Mouse (Mus musculus): Measurements from ENCODE around the gene Kmt2e. TPM values are rescaled to one million over a fixed set of nuclear protein-coding genes. Genes with fewer than 3 reads are reported as not detected.
A peak's percentile ranks its signal among the peaks of the same experiment; 100 is the strongest.

Gene Kmt2e
- total RNA-seq, 2 experiments from 2014 or later, result 90.6 to 93.1 TPM

DNA sequence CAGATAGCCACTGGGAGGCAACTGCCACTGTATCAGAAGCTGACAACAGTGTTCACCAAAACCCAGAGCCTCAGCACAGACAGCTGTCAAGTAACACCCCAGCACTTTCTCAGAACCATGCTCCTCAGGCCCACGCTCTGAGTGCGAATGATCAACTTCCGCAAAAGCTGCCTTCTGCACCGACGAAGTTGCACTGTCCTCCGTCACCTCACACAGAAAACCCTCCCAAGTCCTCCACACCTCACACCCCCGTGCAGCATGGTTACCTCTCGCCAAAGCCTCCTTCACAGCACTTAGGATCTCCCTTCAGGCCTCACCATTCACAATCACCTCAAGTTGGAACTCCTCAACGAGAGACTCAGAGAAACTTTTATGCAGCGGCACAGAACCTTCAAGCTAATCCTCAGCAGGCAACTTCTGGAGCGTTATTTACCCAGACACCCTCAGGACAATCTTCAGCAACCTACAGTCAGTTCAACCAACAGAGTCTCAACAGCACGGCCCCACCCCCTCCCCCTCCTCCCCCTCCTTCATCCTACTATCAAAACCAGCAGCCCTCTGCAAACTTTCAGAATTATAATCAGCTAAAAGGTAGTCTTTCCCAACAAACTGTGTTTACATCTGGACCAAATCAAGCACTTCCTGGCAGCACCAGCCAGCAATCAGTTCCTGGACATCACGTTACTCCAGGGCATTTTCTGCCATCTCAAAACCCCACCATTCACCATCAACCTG, 67.5 kb downstream of the Kmt2e start:
- no peak overlapping the region for H3K4me3 ChIP-seq
- DNase-seq (ENCODE audit: low spot score in 2 of 2), result no peak
- TF ChIP-seq CTCF (conservative IDR thresholded peaks at IDR 0.05), result no peak
- H3K27ac ChIP-seq, result no peak overlapping the region

DNA sequence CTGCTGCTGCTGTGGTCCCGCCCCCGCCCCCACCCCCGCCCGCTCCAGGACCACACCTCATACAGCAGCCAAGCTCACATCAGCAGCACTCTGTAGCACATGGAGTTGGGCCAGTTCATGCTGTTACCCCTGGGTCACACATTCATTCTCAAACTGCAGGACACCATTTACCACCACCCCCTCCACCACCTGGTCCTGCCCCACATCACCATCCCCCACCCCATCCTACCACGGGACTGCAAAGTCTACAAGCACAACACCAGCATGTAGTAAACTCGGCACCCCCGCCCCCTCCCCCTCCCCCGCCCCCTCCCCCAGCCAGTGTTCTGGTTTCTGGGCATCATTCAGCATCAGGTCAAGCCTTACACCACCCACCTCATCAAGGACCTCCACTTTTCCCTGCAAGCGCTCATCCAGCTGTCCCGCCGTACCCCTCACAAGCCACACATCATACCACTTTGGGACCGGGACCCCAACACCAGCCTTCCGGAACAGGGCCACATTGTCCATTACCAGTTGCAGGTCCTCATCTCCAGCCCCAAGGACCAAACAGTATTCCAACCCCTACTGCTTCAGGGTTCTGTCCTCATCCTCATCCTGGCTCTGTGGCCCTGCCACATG, 68.2 kb downstream of the Kmt2e start:
- Histone ChIP-seq H3K27ac (peak overlapping the region; percentile 34; the same call in 1 of the 2 replicates), H3K4me3 (no peak overlapping the region)
- TF ChIP-seq CTCF (conservative IDR thresholded peaks at IDR 0.05), result no peak
- no peak for DNase-seq (ENCODE audit: low spot score in 2 of 2)

DNA sequence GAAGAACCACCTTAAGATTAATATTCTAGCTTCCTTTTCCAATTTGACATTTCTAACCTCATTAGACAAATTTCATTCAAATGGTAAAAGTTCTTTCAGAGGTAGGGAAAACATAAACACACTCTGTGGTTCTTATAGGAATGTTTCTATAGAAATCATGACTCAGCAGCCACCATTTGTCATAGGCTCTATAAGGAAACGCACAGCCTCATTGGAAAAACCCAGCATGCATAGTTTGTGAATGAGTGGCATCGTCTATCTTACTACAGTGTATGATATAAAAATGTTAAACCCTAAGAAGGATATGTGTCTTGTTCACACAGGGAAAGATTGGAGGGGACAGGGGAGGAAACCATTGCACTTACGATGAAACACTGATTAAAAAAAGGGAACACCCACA, 71.3 kb downstream of the Kmt2e start:
- no peak for DNase-seq (ENCODE audit: low spot score in 2 of 2)
- no peak overlapping the region for H3K27ac ChIP-seq
- no peak for TF ChIP-seq CTCF (conservative IDR thresholded peaks at IDR 0.05)
- H3K4me3 ChIP-seq, result no peak overlapping the region

DNA sequence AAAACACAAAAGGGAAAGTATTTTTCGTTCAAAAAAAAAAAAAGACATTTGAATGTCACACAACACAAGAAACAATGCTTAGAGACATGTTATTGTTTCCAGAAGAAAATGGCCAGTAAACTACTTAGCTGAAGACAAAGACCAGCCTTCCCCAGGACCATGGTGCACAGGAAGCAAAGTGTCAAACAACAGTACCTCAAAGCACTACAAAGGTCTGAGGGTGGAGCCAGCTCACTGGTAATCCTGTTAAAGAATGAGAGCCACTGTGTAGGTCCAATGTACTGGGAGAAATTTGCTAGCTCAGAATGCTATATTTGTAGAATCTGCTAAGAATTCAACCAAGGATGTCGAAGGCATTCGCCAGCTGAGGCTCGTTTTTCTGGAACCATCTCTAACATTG, 73.0 kb downstream of the Kmt2e start:
- DNase-seq (ENCODE audit: low spot score in 2 of 2), result no peak
- no peak overlapping the region; the same call in 1 of the 2 replicates for H3K27ac ChIP-seq
- no peak overlapping the region for H3K4me3 ChIP-seq
- no peak for TF ChIP-seq CTCF (conservative IDR thresholded peaks at IDR 0.05)

DNA sequence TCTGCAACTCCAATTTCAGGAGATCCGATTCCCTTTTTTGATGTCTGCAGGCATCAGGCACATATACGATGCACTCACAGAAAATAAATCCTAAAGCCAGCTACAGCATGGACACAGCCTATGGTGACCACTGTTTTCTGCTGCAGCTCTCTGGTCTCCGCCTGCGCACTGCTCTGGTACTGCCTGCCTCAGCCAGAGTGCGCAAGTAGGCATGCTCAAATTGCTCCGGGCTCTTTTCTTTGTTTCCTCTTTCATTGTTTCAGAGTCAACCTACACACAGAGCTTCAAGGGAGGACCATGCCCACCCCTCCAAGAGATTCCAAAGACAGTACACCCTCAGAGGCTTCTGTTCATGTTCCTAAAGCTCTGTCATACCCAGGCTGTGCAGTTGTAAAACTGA, 74.4 kb downstream of the Kmt2e start:
- peak; percentile 20; the same call in 1 of the 2 replicates for TF ChIP-seq CTCF (conservative IDR thresholded peaks at IDR 0.05)
- DNase-seq (ENCODE audit: low spot score in 2 of 2), result no peak
- 0 out of 2 replicates have a peak overlapping the region, but pooled peaks have one; percentile 0 for H3K27ac ChIP-seq
- H3K4me3 ChIP-seq, result no peak overlapping the region

DNA sequence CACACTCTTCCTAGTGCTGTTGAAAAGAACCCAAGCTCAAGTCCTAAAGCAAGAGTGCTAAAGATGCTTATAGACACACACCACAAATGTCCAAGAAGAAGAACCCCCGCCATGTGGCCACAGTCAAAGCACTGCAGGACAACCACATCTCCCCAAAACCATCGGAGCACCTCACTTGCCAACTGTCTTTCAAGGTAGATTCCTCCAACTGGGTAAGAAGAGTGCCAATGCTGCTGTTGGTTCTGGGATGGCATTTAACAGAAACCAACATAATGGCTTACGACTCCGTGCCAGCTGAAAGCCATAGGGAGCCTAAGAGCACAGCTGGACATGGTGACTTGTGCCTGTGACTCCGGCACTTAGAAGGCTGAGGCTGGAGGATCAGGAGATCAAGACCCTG, 77.2 kb downstream of the Kmt2e start:
- H3K27ac ChIP-seq, result no peak overlapping the region
- no peak for DNase-seq (ENCODE audit: low spot score in 2 of 2)
- no peak for TF ChIP-seq CTCF (conservative IDR thresholded peaks at IDR 0.05)
- H3K4me3 ChIP-seq, result no peak overlapping the region

DNA sequence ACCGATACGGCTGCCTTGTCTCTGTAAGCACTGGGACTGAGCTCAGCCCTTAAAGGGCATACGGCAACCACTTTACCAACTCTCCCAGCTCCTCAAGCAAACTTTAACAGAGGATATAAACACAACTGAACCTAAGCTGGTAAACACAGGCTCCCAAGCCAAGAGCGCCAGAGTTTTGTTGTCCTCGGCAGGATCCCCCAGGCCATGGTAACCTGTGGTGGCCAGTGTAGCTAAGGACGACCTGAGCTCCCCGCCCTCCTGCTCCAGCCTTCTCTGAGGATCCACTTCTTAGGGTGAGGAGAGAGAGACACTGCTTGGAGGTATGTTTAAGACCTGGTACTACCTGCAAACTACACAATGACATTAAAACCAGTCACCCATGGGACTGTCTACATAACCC, 78.3 kb downstream of the Kmt2e start:
- no peak overlapping the region for H3K27ac ChIP-seq
- DNase-seq (ENCODE audit: low spot score in 2 of 2), result no peak
- no peak for TF ChIP-seq CTCF (conservative IDR thresholded peaks at IDR 0.05)
- H3K4me3 ChIP-seq, result no peak overlapping the region

DNA sequence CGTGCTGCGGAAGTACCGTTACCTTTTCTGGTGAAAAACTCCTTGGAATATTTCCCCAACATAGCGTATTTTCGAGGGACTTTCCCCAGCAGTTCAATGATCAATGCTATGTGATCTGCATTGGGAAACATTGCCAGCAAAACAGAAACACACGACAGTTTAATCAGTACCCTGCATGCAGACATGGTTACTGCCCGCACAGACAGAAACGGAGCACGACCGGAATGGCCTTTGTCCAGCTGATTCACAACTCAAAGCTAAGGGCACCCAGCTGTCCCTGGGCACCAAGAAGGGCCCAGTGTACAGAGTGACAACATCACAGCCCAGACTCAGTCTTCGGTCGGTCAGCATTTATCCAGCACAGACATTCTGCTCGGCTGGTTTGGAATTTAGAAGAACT, 79.2 kb downstream of the Kmt2e start:
- TF ChIP-seq CTCF (conservative IDR thresholded peaks at IDR 0.05), result no peak
- DNase-seq (ENCODE audit: low spot score in 2 of 2), result no peak
- H3K27ac ChIP-seq, result no peak overlapping the region

DNA sequence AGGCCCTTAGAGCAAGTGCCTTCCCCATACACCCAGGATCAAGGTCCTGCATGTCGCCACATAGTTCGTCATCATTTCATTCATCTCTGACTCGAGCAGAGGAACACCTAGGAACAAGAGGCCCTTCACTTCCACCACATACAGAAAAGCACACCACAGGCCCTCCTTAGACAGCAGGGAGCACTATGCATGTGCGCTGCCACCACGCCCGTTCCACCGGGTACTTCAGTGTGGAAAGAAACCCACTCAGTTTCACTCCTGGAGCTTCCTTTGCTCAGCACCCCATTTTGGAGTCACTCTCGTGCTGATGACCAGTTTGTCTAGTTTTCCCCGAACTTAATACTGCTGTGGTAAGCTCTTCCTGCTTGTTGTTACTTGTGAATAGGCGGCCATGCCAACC, 80.8 kb downstream of the Kmt2e start:
- Histone ChIP-seq H3K4me3 (no peak overlapping the region), H3K27ac (no peak overlapping the region)
- TF ChIP-seq CTCF (conservative IDR thresholded peaks at IDR 0.05), result no peak
- no peak for DNase-seq (ENCODE audit: low spot score in 2 of 2)

More for the DNA sequence above, 79.2 kb downstream of the Kmt2e start:
- H3K4me3 ChIP-seq, result no peak overlapping the region

DNA sequence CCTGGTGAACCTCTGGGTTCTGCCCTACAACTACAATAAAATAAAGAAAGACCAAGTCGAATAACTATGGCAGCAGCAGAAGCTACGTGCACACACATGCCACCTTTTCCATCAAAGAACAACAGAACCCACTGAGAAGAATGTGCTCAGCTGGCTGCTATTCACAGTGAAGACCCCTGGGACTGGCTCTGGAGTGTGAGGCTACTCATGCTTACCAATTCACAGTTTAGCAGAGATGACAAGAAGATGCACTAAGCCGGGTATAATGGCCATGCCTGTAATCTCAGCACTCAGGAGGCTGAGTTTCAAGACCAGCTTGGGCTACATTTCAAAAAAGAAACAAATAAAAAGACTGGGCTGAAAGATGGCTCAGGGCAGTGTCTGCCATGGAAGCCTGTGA, 82.7 kb downstream of the Kmt2e start:
- TF ChIP-seq CTCF (conservative IDR thresholded peaks at IDR 0.05), result no peak
- H3K27ac ChIP-seq, result peak overlapping the region; percentile 44
- H3K4me3 ChIP-seq, result no peak overlapping the region
- no peak for DNase-seq (ENCODE audit: low spot score in 2 of 2)

DNA sequence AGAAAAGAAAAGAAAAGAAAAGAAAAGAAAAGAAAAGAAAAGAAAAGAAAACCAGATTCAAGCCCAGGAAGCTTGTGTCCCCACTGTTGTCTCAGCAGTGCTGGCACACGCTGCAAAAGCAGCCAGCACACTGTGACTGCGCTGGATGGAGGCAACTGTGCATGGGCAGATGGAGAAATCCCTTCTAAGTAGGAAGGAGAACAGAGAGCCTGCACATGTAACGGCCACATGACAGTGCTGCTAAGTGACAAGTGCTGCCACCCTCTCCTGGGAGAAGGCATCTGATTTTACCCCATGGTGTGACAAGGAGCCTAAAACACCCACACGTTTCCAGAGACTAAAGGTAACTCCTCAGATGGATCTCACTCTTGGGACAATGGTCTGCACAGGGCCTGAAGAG, 83.6 kb downstream of the Kmt2e start:
- H3K4me3 ChIP-seq, result no peak overlapping the region
- TF ChIP-seq CTCF (conservative IDR thresholded peaks at IDR 0.05), result no peak
- peak overlapping the region; percentile 78 for H3K27ac ChIP-seq
- DNase-seq (ENCODE audit: low spot score in 2 of 2), result peak; percentile 53 to 60

DNA sequence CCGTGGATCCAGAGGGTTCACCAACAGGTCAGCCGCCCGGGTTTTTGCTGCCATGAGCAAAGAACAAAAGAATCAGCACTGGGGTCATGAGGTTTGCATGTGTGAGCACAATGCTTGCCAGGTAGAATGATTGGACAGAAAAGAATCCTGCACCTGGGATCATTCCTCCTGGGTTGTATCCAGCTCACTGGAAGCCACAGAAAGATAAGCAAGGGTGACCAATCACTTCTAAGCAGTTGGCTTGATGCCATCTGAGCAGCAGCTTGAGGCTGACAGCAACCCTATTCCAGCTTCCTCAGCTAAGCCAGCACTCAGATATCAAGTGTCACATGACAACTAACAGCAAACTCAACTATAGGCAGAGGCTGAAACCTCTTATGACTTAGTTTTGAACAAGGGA, 84.4 kb downstream of the Kmt2e start:
- no peak overlapping the region for H3K4me3 ChIP-seq
- peak overlapping the region; percentile 78 for H3K27ac ChIP-seq
- TF ChIP-seq CTCF (conservative IDR thresholded peaks at IDR 0.05), result no peak
- no peak for DNase-seq (ENCODE audit: low spot score in 2 of 2)

DNA sequence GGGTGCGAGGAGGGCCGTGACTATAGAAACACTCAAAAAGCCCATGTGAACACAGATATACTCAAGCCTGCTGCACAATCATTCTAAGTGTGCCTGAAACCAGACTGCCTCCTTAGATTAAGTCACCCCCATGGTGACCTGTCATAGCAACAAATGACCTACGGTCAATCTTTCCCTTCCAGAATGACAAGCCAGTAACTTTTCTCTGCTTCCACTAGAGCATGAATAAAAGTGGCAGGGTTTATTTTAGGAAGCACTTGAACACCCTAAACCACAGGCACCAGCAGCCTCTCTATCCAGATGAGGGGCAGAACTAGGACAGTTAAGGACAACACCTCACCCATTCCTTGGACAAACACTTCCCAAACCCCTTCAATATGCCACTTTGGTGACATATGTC, 85.4 kb downstream of the Kmt2e start:
- no peak overlapping the region for H3K4me3 ChIP-seq
- H3K27ac ChIP-seq, result no peak overlapping the region
- no peak for TF ChIP-seq CTCF (conservative IDR thresholded peaks at IDR 0.05)

DNA sequence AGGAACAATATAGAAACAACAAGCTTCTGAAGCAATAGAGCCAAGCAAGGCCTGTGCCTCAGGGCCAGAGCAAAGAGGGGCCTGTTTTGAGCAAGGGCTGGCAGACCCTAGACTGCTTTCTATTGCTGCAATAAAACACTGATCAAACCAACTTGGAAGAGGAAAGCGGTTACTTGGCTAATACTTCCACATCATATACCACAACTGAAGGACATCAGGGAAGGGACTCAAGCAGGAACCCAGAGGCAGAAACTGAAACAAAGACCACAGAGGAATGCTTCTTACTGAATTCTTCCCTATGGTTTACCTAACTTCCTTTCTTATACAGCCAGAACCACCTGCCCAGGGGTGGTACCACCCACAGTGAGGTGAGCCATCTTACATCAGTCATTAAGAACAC, 87.4 kb downstream of the Kmt2e start:
- Histone ChIP-seq H3K4me3 (no peak overlapping the region), H3K27ac (no peak overlapping the region)
- TF ChIP-seq CTCF (conservative IDR thresholded peaks at IDR 0.05), result no peak
- DNase-seq (ENCODE audit: low spot score in 2 of 2), result no peak

More for the DNA sequence above, 85.4 kb downstream of the Kmt2e start:
- DNase-seq (ENCODE audit: low spot score in 2 of 2), result no peak
